Mouse (Mus musculus) CH12.LX (cell line): Measurements from ENCODE around the gene Sstr5.

ENCODE experiments used
- CHD2 ChIP-seq: IDR thresholded peaks from 2 replicates; pipeline ENCODE4 v1.6.1; 2011; ENCODE audit warnings: low read length, improper control_type of control experiment
- CTCF ChIP-seq, 2 experiments: IDR thresholded peaks in 1 of 2; conservative IDR thresholded peaks in 1 of 2; 2 replicates each; pipeline ENCODE4 v1.5.1; 2011 to 2012; ENCODE audit warnings: low read depth in 2 of 2, low read length in 2 of 2, improper control_type of control experiment in 1 of 2, inconsistent platforms in 1 of 2, mild to moderate bottlenecking in 1 of 2, moderate library complexity in 1 of 2
- EP300 ChIP-seq: IDR thresholded peaks from 2 replicates; pipeline ENCODE4 v1.6.1; 2011; ENCODE audit warnings: low read length, improper control_type of control experiment
- GABPA ChIP-seq: IDR thresholded peaks from 2 replicates; pipeline ENCODE4 v1.6.1; 2012; ENCODE audit warnings: low read depth, low read length, improper control_type of control experiment, inconsistent platforms; ENCODE audit not compliant: insufficient replicate concordance
- HCFC1 ChIP-seq: IDR thresholded peaks from 2 replicates; pipeline ENCODE4 v1.6.1; 2012; ENCODE audit warnings: low read depth, mild to moderate bottlenecking, inconsistent platforms, low read length, improper control_type of control experiment
- IRF4 ChIP-seq: IDR thresholded peaks from 2 replicates; pipeline ENCODE4 v1.6.1; 2014; ENCODE audit warnings: low read depth, mild to moderate bottlenecking, inconsistent platforms, low read length, improper control_type of control experiment
- MEF2A ChIP-seq: IDR thresholded peaks from 2 replicates; pipeline ENCODE4 v1.6.1; 2014; ENCODE audit warnings: low read depth, mild to moderate bottlenecking, inconsistent platforms, low read length, improper control_type of control experiment, borderline replicate concordance
- MYC ChIP-seq: IDR thresholded peaks from 2 replicates; pipeline ENCODE4 v1.6.1; 2011; ENCODE audit warnings: low read depth, mild to moderate bottlenecking, improper control_type of control experiment, low read length
- NRF1 ChIP-seq: IDR thresholded peaks from 2 replicates; pipeline ENCODE4 v1.6.1; 2014; ENCODE audit warnings: low read depth, mild to moderate bottlenecking, inconsistent platforms, low read length, improper control_type of control experiment, moderate library complexity
- POLR2A ChIP-seq: IDR thresholded peaks from 2 replicates; pipeline ENCODE4 v1.6.1; 2011; ENCODE audit warnings: low read depth, mild to moderate bottlenecking, improper control_type of control experiment, low read length
- RCOR1 ChIP-seq: conservative IDR thresholded peaks from 2 replicates; pipeline ENCODE4 v1.6.1; 2012; ENCODE audit warnings: low read depth, mild to moderate bottlenecking, inconsistent platforms, low read length, improper control_type of control experiment
- TCF12 ChIP-seq: IDR thresholded peaks from 2 replicates; pipeline ENCODE4 v1.6.1; 2014; ENCODE audit warnings: low read depth, mild to moderate bottlenecking, inconsistent platforms, low read length, improper control_type of control experiment
- USF1 ChIP-seq: IDR thresholded peaks from 2 replicates; pipeline ENCODE4 v1.6.1; 2014; ENCODE audit warnings: low read depth, mild to moderate bottlenecking, inconsistent platforms, low read length, improper control_type of control experiment
- ZC3H11A ChIP-seq: IDR thresholded peaks from 2 replicates; pipeline ENCODE4 v1.6.1; 2012; ENCODE audit warnings: low read depth, mild to moderate bottlenecking, inconsistent platforms, low read length, improper control_type of control experiment

DNA sequence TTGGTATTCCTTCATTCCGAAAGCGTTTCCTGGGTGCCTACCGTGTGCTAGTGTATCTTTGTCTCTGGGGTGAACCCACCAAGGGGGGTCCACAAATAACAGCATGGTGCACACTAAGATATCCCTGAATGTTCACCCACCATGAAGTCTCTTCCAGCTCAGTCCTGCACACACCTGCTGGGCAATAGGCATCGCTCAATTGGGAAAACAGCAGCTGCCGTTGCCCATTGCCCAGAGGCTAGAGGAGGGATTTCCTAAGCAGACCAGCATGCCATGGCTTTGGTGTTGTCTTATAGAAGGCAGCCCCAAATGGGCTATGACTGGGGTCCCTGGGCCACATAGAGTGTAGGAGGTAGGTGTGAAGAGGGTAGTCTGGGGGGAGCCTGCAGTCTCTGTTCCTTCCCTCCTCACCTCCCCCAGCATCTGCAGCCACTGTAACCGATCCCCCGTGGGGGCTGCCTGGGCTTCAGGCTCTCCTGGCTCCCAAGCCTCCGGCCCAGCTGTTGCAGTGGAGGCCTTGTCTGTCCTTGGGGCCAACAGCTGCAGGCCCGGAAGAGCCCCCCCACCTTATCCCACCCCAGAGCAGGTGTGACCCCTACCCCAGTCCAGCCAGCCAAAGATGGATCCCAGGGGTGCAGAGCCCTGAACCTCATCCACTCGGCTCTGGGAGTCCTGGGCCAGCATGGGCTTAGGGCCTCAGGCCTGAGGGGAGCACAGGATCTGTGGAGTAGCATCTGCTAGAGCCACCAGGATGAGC, 13.2 kb upstream of the Sstr5 start:
- TF ChIP-seq MYC (no peak), CTCF (conservative IDR thresholded peaks at IDR 0.05 in 1 of 2, IDR thresholded peaks at IDR 0.05 in 1 of 2; ENCODE audit: low read depth in 2 of 2, low read length in 2 of 2) (no peak), ZC3H11A (no peak), HCFC1 (no peak), USF1 (no peak), EP300 (no peak), GABPA (no peak), POLR2A (no peak), RCOR1 (no peak), CHD2 (no peak), NRF1 (no peak), TCF12 (no peak), IRF4 (no peak), MEF2A (no peak)
